Mouse (Mus musculus) embryonic facial prominence, embryonic 11.5 days (tissue): ENCODE measurements at regions not wholly inside any gene's neighbourhood (a gene's known extent, or its start where the extent isn't known, plus 50 kb on each side); places are given as distances from the start of the nearest gene placed in this dataset.
A peak's percentile ranks its signal among the peaks of the same experiment; 100 is the strongest.

Experiments
- ATAC-seq: fragments of 200-750 bp; cut with Nextera tagmentation; replicated peaks from 2 replicates; pipeline ENCODE4 v1.8.0; 2017; ENCODE audit warnings: low read depth; ENCODE audit not compliant: insufficient number of reproducible peaks, low FRiP score, low TSS enrichment
- DNase-seq: peaks from one replicate; pipeline ENCODE4 v3.0.0-alpha.2; 2015; ENCODE audit warnings: low spot score
- H3K27ac ChIP-seq: fragments of 300-500 bp; sonication (generic); replicated peaks from 2 replicates; pipeline ENCODE4 v1.5.1; 2014; ENCODE audit warnings: mild to moderate bottlenecking, low read depth, low read length, control low read depth
- H3K27me3 ChIP-seq: fragments of 300-500 bp; sonication (generic); 2 replicates; pipeline ENCODE4 v1.6.1; 2014; ENCODE audit warnings: mild to moderate bottlenecking, low read length, moderate library complexity, mixed read lengths; ENCODE audit not compliant: control insufficient read depth, insufficient read depth
- H3K36me3 ChIP-seq: fragments of 300-500 bp; sonication (generic); replicated peaks from 2 replicates; pipeline ENCODE4 v1.6.1; 2014; ENCODE audit warnings: low read depth, mild to moderate bottlenecking, low read length, moderate library complexity, mixed read lengths; ENCODE audit not compliant: control insufficient read depth, insufficient read depth
- H3K4me1 ChIP-seq: fragments of 300-500 bp; sonication (generic); 2 replicates; pipeline ENCODE4 v1.6.1; 2014; ENCODE audit warnings: low read length, mixed read lengths; ENCODE audit not compliant: control insufficient read depth, insufficient read depth
- H3K4me2 ChIP-seq: fragments of 300-500 bp; sonication (generic); 2 replicates; pipeline ENCODE4 v1.6.1; 2014; ENCODE audit warnings: low read depth, mild to moderate bottlenecking, control low read depth, low read length, moderate library complexity
- H3K4me3 ChIP-seq: fragments of 300-500 bp; sonication (generic); 2 replicates; pipeline ENCODE4 v1.5.1; 2014; ENCODE audit warnings: low read depth, low read length, control low read depth
- H3K9ac ChIP-seq: fragments of 300-500 bp; sonication (generic); replicated peaks from 2 replicates; pipeline ENCODE4 v1.6.1; 2014; ENCODE audit warnings: mild to moderate bottlenecking, control low read depth, low read length
- H3K9me3 ChIP-seq: fragments of 300-500 bp; sonication (generic); replicated peaks from 2 replicates; pipeline ENCODE4 v1.6.1; 2016; ENCODE audit warnings: mild to moderate bottlenecking, low read length, inconsistent platforms, mixed read lengths; ENCODE audit not compliant: control insufficient read depth
- WGBS: fragments of 180-500 bp; shearing (Covaris S2); extraction: QIAGEN DNeasy Blood & Tissue Kit; methylation state at CpG from one replicate; pipeline ENCODE4 v1.1.7; 2014; 5-methylcytosine and 5-hydroxymethylcytosine counted together

DNA sequence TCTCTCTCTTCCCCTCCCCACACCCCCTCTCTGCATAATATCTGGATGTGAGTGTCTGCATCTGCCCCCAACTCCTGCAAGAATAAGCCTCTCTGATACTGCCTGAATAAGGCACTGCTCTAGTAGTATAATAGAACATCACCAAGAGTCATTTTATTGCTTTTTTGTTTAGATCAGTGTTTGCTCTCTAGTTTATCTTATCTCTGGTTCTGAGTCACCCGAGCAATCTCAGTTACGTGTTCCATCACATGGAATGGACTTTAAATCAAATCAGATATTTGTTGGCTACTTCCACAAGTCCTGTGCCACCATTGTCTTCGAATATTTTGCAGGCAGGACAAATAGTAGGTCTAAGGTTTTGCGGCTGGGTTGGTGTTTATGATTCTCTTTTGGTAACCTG, 131.5 kb downstream of the Ube2e3 start:
- no peak overlapping the region for H3K9ac ChIP-seq
- H3K4me1 ChIP-seq, result no peaks in the 10 kb centered on the region
- ATAC-seq, result no peak
- no peaks in the 10 kb centered on the region for H3K9me3 ChIP-seq
- no peaks in the 10 kb centered on the region for H3K27me3 ChIP-seq
- 94% methylated on average over 4 of the region's 4 CpGs for WGBS
- H3K4me2 ChIP-seq, result no peak overlapping the region
- H3K27ac ChIP-seq, result no peak overlapping the region
- H3K36me3 ChIP-seq, result no peaks in the 10 kb centered on the region
- no peak for DNase-seq
- no peak overlapping the region for H3K4me3 ChIP-seq

DNA sequence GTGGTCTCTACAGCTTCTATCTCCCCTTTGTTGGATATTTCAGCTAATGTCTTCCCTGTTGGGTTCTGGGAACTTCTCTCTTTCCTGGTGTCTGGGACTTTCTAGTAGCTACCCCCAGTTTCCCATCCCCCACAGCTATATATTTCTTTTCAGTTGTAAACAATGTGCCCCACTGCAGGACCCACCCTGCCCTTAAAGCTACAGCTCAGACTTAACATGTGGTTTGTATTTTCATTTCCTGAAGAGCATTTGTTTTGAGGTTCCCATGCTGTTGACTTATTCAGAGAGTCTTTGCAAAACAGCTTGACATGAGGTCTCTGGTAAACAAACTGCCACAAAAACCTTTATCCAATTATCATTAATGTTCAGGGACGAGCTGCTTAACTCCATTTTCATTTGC, 136.9 kb downstream of the Ube2e3 start:
- Histone ChIP-seq H3K27ac (no peak overlapping the region), H3K4me3 (no peak overlapping the region), H3K4me1 (no peaks in the 10 kb centered on the region), H3K36me3 (no peaks in the 10 kb centered on the region), H3K4me2 (no peak overlapping the region), H3K9ac (no peak overlapping the region), H3K9me3 (no peaks in the 10 kb centered on the region), H3K27me3 (no peaks in the 10 kb centered on the region)
- WGBS, result 17% methylated on average over 1 of the region's 1 CpGs
- no peak for ATAC-seq
- peak; percentile 49 for DNase-seq

GRCm38 (mm10) chr2:79008642-79009041, 140.7 kb downstream of the Ube2e3 start:
- no peaks in the 10 kb centered on the region for H3K4me1 ChIP-seq
- no peaks in the 10 kb centered on the region for H3K27me3 ChIP-seq
- no peaks in the 10 kb centered on the region for H3K9me3 ChIP-seq
- H3K9ac ChIP-seq, result no peak overlapping the region
- WGBS, result 81% methylated on average over 3 of the region's 3 CpGs
- H3K36me3 ChIP-seq, result no peaks in the 10 kb centered on the region
- no peak overlapping the region for H3K4me3 ChIP-seq
- no peak overlapping the region for H3K4me2 ChIP-seq
- ATAC-seq (no peak), DNase-seq (no peak)
- H3K27ac ChIP-seq, result no peak overlapping the region

DNA sequence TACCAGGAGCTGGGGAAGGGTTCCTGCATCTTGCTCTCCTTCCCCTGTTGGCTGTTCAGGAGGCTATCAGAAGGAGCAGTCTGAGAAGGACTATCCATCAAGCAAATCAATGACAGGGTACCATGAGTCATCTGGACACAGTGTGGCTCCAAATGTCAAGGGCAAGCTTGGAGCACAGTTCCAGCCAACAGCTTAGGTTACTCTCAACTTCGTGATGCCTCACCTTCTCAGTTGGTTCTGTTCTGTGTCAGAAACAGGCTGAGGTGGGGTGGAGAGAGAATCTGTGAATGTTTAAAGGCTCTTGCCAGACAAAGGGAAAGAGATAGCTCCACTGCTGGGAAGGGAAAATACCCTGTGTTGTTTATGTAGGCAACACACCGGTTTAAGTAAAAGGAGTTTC, 141.9 kb downstream of the Ube2e3 start:
- Histone ChIP-seq H3K36me3 (no peaks in the 10 kb centered on the region), H3K4me3 (no peak overlapping the region), H3K27ac (no peak overlapping the region), H3K4me2 (no peak overlapping the region), H3K4me1 (no peaks in the 10 kb centered on the region), H3K9ac (no peak overlapping the region), H3K27me3 (no peaks in the 10 kb centered on the region), H3K9me3 (no peaks in the 10 kb centered on the region)
- WGBS, result 49% methylated on average over 2 of the region's 2 CpGs
- DNase-seq (no peak), ATAC-seq (no peak)

- no peak for ATAC-seq
- no peak overlapping the region for H3K9ac ChIP-seq
- no peaks in the 10 kb centered on the region for H3K4me1 ChIP-seq
- H3K4me2 ChIP-seq, result no peak overlapping the region
- H3K36me3 ChIP-seq, result no peaks in the 10 kb centered on the region
- WGBS, result 58% methylated on average over 2 of the region's 2 CpGs
- DNase-seq, result no peak
- no peaks in the 10 kb centered on the region for H3K9me3 ChIP-seq
- no peak overlapping the region for H3K4me3 ChIP-seq
- no peak overlapping the region for H3K27ac ChIP-seq
- no peaks in the 10 kb centered on the region for H3K27me3 ChIP-seq
These were observed 142.3 kb downstream of the Ube2e3 start for GRCm38 (mm10) chr2:79010273-79010672.

GRCm38 (mm10) chr2:79018732-79019423, 151.0 kb downstream of the Ube2e3 start:
- ATAC-seq (no peak), DNase-seq (no peak)
- H3K27me3 ChIP-seq, result no peaks in the 10 kb centered on the region
- H3K4me2 ChIP-seq, result no peak overlapping the region
- H3K9me3 ChIP-seq, result no peaks in the 10 kb centered on the region
- H3K9ac ChIP-seq, result no peak overlapping the region
- H3K4me3 ChIP-seq, result no peak overlapping the region
- no peaks in the 10 kb centered on the region for H3K36me3 ChIP-seq
- H3K4me1 ChIP-seq, result no peaks in the 10 kb centered on the region
- WGBS, result 88% methylated on average over 4 of the region's 4 CpGs
- no peak overlapping the region for H3K27ac ChIP-seq

DNA sequence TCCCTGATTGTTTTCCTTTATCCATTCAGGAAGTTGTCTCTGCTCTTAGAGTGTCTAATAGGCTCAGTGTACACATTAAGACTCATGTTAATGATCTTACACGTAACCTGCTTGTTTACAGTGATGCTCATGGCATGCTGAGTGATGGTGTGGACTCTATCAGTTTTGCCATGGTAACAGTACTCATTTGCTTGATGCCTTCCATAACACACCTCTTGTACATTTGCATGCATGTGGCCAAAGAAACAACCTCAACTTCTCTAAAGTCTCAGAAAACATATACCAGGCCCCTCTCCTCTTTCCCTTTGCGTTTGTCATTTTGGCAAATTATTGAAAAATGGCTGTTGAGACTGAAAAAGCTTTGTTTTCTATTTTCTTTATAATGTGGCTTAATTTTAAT, 155.0 kb downstream of the Ube2e3 start:
- Histone ChIP-seq H3K4me3 (no peak overlapping the region), H3K9me3 (no peaks in the 10 kb centered on the region), H3K9ac (no peak overlapping the region), H3K36me3 (no peaks in the 10 kb centered on the region), H3K27me3 (no peaks in the 10 kb centered on the region), H3K4me1 (no peaks in the 10 kb centered on the region), H3K27ac (no peak overlapping the region), H3K4me2 (no peak overlapping the region)
- DNase-seq (no peak), ATAC-seq (no peak)
- 87% methylated on average over 2 of the region's 2 CpGs for WGBS

DNA sequence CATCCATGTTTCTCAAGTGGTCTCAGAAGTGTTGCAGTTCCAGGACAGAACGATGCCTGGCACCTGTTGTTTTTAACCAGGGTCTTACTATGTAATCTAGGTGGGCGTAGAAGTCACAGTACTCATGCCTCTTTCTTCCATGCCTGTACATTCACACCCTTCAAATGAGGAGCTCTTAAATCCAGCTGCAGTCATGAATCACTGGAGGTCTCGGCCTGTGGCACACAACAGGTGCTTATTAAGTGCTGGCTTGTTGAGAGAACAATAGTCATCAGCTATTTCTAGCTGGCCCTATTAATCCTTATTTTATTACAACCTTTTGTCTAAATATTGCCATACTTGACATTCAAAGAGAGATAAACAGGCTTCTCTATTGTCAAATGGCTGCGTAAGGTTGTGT, 157.8 kb downstream of the Ube2e3 start:
- ATAC-seq (no peak), DNase-seq (no peak)
- Histone ChIP-seq H3K36me3 (no peaks in the 10 kb centered on the region), H3K4me3 (no peak overlapping the region), H3K9me3 (no peaks in the 10 kb centered on the region), H3K27ac (no peak overlapping the region), H3K4me1 (no peaks in the 10 kb centered on the region), H3K9ac (no peak overlapping the region), H3K4me2 (no peak overlapping the region), H3K27me3 (no peaks in the 10 kb centered on the region)
- 81% methylated on average over 4 of the region's 4 CpGs for WGBS
